Mouse (Mus musculus) bone marrow macrophage, adult 2 months (primary cell): ENCODE measurements around the gene Sp6. TPM values are rescaled to one million over a fixed set of nuclear protein-coding genes. Genes with fewer than 3 reads are reported as not detected.

Experiments
- H3K27ac ChIP-seq: 2 replicates; pipeline ENCODE4 v1.5.1; 2012; ENCODE audit warnings: low read depth, low read length; ENCODE audit not compliant: insufficient read depth
- H3K4me1 ChIP-seq: 2 replicates; pipeline ENCODE4 v1.6.1; 2012; ENCODE audit warnings: low read length; ENCODE audit not compliant: control insufficient read depth, insufficient read depth
- H3K4me3 ChIP-seq: 2 replicates; pipeline ENCODE4 v1.5.1; 2012; ENCODE audit warnings: mild to moderate bottlenecking, low read length, moderate library complexity; ENCODE audit not compliant: insufficient read depth
- CTCF ChIP-seq: IDR thresholded peaks from 2 replicates; pipeline ENCODE4 v1.5.1; 2012; ENCODE audit warnings: low read depth, mild to moderate bottlenecking, low read length, moderate library complexity
- POLR2A ChIP-seq: IDR thresholded peaks from 2 replicates; pipeline ENCODE4 v1.6.1; 2012; ENCODE audit warnings: mild to moderate bottlenecking, low read depth, low read length, borderline replicate concordance
- polyA plus RNA-seq: library from polyadenylated mRNA; stranded (reverse); fragments of >200 nt; gene quantifications from 2 replicates; pipeline ENCODE4 v1.2.4, GENCODE M21; 2012; ENCODE audit not compliant: missing spikeins, insufficient read depth, insufficient read length

The Sp6 gene
- polyA plus RNA-seq, 1 experiment, result 0.31 TPM

DNA sequence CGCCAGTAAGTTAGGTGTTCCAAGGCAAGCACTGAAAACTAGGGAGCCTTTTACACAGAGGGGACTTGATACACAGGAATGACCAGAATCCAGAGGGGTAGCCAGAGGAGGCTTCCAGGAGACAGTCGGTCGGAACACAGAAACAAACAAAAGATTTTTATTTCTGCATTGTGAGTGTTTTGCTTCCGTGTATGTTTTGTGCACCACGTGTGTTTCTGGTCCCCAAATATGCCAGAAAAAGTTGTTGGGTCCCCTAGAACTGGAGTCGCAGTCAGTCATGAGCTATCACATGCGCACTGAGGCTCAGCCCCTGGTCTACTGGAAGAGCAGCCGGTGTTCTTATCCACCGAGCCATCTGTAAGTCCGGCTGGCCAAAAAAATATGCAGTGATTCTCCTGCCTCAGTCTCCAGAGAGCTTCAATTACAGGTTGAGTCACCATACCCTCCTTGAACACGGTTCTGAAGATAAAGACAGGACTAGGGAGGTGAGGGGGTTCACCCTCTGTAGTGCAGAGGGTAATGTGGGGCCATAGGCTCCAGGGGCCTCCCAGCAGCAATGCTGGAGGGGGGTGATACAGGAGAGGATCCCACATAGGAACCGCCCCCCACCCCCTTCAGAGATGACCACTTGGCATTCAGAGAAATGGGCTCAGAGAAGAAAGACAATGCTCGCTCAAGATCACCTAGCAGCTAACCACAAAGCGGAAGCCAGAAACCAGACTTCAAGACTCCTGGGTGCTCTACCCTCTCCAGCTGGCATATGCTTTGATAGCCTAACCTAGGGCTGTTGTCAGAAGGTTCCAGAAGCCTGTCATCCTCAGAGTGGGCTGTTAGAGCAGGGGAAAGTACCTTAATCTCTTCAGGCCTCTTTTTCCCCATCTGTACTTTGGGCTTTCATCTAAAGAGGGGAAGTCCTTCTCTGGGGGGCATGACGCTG is 17.1 kb upstream of the Sp6 start:
- no peak for TF ChIP-seq CTCF
- no peak for TF ChIP-seq POLR2A
- Histone ChIP-seq H3K4me1 (no peaks in the 10 kb centered on the region), H3K4me3 (no peak overlapping the region), H3K27ac (no peak overlapping the region)

DNA sequence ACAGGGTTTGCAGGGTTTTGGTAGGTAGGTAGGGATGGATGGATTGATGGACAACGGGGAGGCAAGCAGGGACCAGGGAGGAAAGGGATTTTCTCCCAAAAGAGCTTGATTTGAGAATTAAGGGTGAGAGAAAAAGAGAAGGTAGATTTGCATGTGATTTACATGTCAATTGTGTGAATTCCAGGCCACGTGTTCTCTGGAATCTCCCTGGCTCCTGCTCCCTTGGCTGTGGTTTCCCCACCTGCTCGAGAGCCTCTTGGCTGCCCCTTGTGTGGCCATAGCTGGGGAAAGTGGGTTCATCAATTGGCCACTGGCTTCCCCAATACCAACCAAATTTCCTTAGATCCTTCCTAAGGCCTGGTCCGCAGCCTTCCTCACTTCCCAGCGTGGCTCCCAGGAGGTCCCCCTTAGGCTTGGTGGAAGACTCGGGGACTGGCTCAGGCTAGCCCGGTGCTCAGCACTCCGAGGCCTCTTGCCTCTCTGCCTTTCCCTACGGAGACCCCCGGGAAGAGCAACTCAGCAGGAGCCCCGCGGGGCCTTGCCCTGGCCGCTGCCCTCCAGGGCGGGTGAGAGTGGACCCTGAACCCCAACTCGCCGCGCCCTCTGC is 16.3 kb upstream of the Sp6 start:
- TF ChIP-seq POLR2A (no peak), CTCF (no peak)
- no peak overlapping the region for H3K4me3 ChIP-seq
- H3K4me1 ChIP-seq, result no peaks in the 10 kb centered on the region
- H3K27ac ChIP-seq, result no peak overlapping the region

DNA sequence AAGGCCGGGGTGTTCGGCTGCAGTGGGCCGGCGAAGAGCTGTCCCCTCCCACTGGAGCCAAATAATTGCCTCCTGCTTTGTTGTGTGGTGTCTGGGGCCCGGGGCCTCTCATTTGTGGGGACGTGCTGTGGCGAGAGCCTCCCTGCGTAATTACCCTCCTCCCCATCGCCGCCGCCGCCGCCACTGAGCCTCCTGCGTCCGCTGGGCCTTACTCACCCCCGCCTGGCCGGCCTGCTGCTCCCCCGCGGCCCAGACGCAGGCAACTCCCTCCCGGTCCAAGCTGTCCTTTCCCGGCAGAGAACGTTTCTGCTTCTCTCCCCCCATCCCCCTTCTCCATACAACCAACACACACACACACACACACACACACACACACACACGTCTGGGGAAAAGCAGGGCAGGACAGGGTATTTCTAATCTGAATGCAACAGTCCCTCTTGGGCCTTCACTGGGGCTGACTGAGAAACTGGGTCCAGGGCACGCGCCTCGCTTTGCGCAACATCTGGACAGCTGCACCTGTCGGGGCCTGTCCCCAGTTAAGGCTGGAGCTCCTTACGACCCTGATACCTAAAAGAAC is 15.7 kb upstream of the Sp6 start:
- H3K4me3 ChIP-seq, result no peak overlapping the region
- no peak for TF ChIP-seq CTCF
- TF ChIP-seq POLR2A, result no peak

DNA sequence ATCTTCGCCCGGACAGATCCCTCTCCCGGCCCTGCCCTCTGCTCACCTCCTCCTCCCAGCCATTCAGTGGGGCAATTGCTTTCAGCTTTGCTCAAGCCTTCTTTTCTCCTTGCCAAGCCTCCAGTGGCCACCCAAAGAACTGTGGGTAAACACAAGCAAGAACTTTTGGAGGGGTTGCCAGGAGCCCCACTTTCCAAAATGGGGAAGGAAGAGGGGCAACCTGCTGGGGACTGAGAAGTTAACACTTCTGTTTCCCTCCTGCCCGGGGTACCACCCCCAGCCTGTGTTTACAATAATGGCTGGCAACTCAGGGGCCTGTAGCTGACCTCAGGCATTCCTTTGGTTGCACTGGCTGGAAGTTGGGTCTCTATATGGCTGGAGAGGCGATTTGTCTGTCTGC is 10.0 kb upstream of the Sp6 start:
- Histone ChIP-seq H3K27ac (no peak overlapping the region), H3K4me3 (no peak overlapping the region), H3K4me1 (no peaks in the 10 kb centered on the region)
- TF ChIP-seq CTCF (no peak), POLR2A (no peak)

More for the DNA sequence above, 15.7 kb upstream of the Sp6 start:
- no peak overlapping the region for H3K27ac ChIP-seq
- H3K4me1 ChIP-seq, result no peaks in the 10 kb centered on the region

DNA sequence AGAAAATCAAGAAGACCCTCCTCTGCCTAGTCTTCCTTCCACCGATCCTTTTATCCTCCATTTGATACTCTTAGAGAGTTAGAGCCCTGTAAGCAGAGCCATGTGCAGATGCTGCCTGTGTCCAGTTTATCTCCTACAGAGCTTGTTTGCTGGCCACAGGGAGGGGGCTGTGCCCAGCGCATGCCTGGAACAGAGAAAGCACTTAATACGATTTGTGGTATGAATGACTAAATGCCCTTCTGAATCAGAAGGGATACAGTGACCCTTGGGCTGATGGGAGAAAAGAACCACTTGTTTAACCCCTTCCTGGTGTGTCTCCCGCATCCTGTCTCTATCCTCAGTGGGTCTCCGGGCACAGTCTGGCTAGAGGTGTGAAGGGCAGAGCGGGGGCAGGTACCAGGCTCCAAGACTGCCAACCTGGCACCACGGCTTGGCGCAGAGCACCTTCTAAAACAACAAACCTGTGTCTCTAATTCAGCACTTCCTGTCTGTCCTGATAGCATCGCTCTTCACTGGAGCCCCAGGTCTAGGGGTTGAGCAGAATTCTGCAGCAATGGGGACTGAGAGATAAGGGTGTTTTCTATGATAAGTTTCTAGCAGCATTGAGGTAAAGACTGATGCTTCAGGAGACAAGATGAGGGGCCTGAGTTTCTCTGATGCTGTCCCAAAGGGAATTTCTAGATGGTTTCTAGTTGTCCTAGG is 6.0 kb upstream of the Sp6 start:
- Histone ChIP-seq H3K27ac (no peak overlapping the region), H3K4me1 (no peaks in the 10 kb centered on the region), H3K4me3 (no peak overlapping the region)
- TF ChIP-seq POLR2A (no peak), CTCF (no peak)

DNA sequence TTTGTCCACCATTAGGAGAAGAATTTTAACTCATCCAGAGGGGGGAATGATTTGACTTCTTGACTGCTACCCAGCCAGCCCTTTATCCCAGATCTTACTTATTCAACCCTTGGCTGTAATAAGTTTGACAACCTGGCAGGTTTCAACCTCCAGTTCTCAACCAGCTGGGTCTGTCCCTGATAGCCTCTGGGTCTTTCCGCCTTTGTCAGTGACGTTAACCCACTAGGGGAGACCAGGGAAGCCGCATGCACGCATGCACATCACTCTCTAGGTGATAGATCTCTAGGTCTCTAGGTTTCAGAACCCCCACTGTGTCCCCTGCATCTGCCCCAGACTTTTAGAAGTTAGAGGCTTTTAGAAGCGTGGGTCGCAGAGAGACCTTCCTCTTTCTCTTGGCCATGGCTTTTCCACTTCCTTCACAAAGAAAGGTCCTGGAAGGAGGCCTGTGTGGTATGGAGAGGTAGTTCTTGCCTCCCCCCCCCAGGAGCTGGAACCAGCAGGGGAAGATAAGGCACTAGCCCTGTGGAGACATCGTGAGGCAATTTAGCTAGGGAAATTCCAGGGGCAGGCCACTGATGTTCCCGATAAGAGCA is 3.9 kb upstream of the Sp6 start:
- Histone ChIP-seq H3K27ac (no peak overlapping the region), H3K4me1 (no peaks in the 10 kb centered on the region), H3K4me3 (no peak overlapping the region)
- no peak for TF ChIP-seq CTCF
- no peak for TF ChIP-seq POLR2A

DNA sequence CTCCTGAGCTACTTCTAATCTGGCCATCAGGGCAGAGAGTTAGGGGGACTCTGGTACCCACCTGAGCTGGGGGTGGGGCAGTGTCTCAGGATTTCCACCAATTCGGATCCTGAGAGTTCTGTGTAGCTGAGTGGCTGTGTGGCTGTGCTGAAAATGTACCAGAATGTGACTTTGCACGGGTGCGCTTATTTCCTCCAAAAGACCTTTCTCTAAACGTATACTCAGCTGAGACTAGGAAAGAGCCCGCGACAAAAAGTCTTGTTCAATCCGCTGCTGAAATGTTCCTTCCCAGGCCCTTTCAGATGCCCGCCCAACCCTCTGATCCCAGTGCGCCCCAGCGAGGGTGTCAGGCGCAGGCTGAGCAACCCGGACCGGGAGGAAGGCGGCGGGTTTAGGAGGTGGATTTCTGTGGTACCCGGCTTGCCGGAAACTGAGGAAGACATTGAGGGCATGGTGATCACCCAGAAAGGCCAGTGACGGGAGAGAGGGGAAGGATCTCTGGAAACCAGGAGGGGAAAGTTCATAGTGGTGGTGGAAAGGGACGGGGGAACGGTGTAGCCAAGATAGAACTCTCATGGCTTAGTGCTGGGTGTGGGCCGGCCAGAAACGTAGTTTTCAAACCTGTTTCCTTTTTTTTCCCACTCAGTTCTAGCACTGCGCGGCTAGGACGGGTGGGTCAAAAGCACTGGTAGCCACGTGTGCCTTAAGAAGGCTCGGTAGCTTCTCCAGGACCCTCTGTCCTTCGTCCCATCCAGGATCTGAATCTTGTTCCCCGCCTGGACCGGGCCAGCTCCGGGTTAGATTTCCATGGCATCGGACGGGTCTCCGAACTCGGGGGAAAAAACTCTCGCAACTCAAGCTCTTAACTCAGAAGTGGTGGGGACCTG is 4.7 kb downstream of the Sp6 start:
- 0 out of 2 replicates have a peak, but pooled peaks cover 3% of the 10 kb centered on the region for H3K4me1 ChIP-seq
- TF ChIP-seq POLR2A (no peak), CTCF (no peak)
- H3K27ac ChIP-seq, result no peak overlapping the region
- no peak overlapping the region for H3K4me3 ChIP-seq

DNA sequence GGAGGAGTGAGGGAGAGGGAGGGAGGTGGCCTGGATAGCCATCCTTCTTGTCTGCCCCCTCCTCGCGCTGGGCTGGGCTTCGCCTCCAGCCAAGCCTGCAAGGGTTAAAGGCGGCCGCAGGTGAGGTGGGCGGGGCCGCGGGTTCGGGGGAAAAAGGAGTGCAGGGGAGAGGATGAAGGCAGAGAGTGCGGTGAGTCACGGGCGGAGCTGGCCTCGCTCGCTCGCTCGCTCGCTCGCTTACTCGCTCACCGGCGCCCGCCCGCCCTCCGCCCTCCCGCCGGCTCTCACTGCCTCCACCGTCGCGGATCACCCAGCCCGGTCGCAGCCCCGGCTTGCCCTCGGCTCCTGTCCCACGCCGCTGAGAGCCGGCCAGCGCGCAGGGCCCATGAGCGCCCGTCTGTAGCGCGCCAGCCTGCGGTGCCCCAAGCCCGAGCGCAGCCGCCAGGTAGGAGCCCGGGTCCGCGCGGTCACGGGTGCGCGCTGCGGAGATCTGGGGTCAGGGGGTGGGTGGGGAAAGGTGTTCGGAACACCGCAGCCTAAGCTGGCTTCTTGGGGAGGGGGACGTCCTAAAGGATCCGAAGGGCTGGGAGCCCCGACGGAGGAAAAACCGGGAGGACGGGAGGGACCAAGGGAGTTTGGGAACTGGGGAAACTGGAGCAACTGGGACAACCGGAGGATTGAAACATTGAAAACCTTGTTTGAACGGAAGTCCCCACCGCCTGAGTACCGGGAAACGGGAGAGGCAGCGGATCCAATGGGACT is 5.6 kb downstream of the Sp6 start:
- Histone ChIP-seq H3K4me1 (0 out of 2 replicates have a peak, but pooled peaks cover 3% of the 10 kb centered on the region), H3K27ac (no peak overlapping the region), H3K4me3 (no peak overlapping the region)
- TF ChIP-seq CTCF, result no peak
- TF ChIP-seq POLR2A, result no peak

DNA sequence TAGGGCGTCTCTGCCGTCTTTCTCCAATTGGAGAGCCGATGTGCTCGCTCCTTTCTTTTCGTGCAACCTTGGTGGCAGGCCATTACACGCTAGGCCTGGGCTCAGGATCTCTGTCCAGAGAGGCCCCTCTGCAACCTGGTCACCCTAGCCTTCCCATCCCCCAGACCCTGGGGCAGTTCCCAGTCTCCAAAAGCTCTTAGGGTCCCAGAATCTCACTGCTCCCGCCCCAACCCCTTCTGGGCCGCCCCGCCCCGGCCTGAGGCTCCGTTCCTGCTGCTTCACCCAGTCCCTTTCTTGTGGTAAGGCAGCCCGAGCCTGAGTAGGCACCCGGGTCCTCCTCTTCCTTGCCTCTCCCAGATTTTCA is 6.1 kb downstream of the Sp6 start:
- H3K4me3 ChIP-seq, result no peak overlapping the region
- TF ChIP-seq POLR2A, result no peak
- no peak for TF ChIP-seq CTCF
- 0 out of 2 replicates have a peak, but pooled peaks cover 3% of the 10 kb centered on the region for H3K4me1 ChIP-seq
- no peak overlapping the region for H3K27ac ChIP-seq
